Mouse (Mus musculus): ENCODE measurements around the gene Gmps. TPM values are rescaled to one million over a fixed set of nuclear protein-coding genes. Genes with fewer than 3 reads are reported as not detected.

Gene Gmps
- polyA plus RNA-seq, 1 experiment from 2014 or later, result 73.6 TPM

- DNase-seq (ENCODE audit: low spot score) (no peak), ATAC-seq (replicated peaks; ENCODE audit: low FRiP score) (peak; percentile 40)
- Histone ChIP-seq H3K4me3 (ENCODE audit: low read depth, low read length) (peak overlapping the region; percentile 78; the same call in 1 of the 2 replicates), H3K4me1 (replicated peaks; ENCODE audit: control insufficient read depth, insufficient read depth, low read length) (peaks cover 4% of the 10 kb centered on the region; the same call in 1 of the 2 replicates), H3K27me3 (ENCODE audit: control insufficient read depth, insufficient read depth, low read length) (no peaks in the 10 kb centered on the region), H3K36me3 (ENCODE audit: control insufficient read depth, insufficient read depth, low read length) (no peaks in the 10 kb centered on the region), H3K27ac (ENCODE audit: low read depth, low read length) (no peak overlapping the region), H3K9ac (ENCODE audit: low read length) (no peak overlapping the region; the same call in 1 of the 2 replicates), H3K4me2 (ENCODE audit: low read depth, low read length, severe bottlenecking) (peak overlapping the region; percentile 87; the same call in 1 of the 2 replicates), H3K9me3 (ENCODE audit: control insufficient read depth, low read length) (no peaks in the 10 kb centered on the region)
- WGBS, result 79% methylated on average over 6 of the region's 6 CpGs
These were observed 11.0 kb upstream of the Gmps start for GRCm38 (mm10) chr3:63964922-63965249.

GRCm38 (mm10) chr3:63965929-63966328 is 10.0 kb upstream of the Gmps start:
- H3K4me3 ChIP-seq (ENCODE audit: low read depth, low read length), result no peak overlapping the region
- WGBS, result 78% methylated on average over 2 of the region's 2 CpGs
- ATAC-seq (replicated peaks; ENCODE audit: low FRiP score), result no peak
- H3K27me3 ChIP-seq (ENCODE audit: control insufficient read depth, insufficient read depth, low read length), result no peaks in the 10 kb centered on the region
- no peak overlapping the region for H3K9ac ChIP-seq (ENCODE audit: low read length)
- no peaks in the 10 kb centered on the region for H3K9me3 ChIP-seq (ENCODE audit: control insufficient read depth, low read length)
- H3K4me1 ChIP-seq (replicated peaks; ENCODE audit: control insufficient read depth, insufficient read depth, low read length), result peaks cover 4% of the 10 kb centered on the region; the same call in 1 of the 2 replicates
- DNase-seq (ENCODE audit: low spot score), result no peak
- no peak overlapping the region for H3K27ac ChIP-seq (ENCODE audit: low read depth, low read length)
- no peak overlapping the region for H3K4me2 ChIP-seq (ENCODE audit: low read depth, low read length, severe bottlenecking)
- no peaks in the 10 kb centered on the region for H3K36me3 ChIP-seq (ENCODE audit: control insufficient read depth, insufficient read depth, low read length)

DNA sequence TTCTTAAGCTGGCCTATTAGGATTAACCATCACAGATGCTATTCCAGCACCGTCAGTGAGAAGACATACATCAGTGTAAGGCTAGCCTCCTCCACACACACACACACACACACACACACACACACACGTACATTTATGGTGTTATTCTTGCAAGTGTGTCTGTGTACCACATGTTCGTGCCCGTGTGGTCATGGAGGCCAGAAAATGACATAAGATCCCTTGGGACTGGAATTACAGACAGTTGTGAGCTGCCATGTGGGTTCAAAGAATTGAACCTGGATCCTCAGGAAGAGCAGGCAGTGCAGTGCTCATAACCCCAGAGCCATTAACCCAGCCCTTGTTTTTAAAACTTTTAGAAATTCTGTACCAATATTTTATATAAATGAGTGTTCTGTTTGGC is 2.0 kb downstream of the Gmps start:
- H3K4me1 ChIP-seq (replicated peaks; ENCODE audit: control insufficient read depth, insufficient read depth, low read length), result peaks cover 2% of the 10 kb centered on the region; the same call in 1 of the 2 replicates
- no peak for ATAC-seq (replicated peaks; ENCODE audit: low FRiP score)
- H3K9me3 ChIP-seq (ENCODE audit: control insufficient read depth, low read length), result no peaks in the 10 kb centered on the region
- no peaks in the 10 kb centered on the region for H3K27me3 ChIP-seq (ENCODE audit: control insufficient read depth, insufficient read depth, low read length)
- H3K4me2 ChIP-seq (ENCODE audit: low read depth, low read length, severe bottlenecking), result no peak overlapping the region
- DNase-seq (ENCODE audit: low spot score), result no peak
- no peak overlapping the region for H3K27ac ChIP-seq (ENCODE audit: low read depth, low read length)
- 86% methylated on average over 4 of the region's 4 CpGs for WGBS
- H3K36me3 ChIP-seq (ENCODE audit: control insufficient read depth, insufficient read depth, low read length), result peaks cover 4% of the 10 kb centered on the region; the same call in 1 of the 2 replicates
- H3K4me3 ChIP-seq (ENCODE audit: low read depth, low read length), result no peak overlapping the region
- no peak overlapping the region for H3K9ac ChIP-seq (ENCODE audit: low read length)

DNA sequence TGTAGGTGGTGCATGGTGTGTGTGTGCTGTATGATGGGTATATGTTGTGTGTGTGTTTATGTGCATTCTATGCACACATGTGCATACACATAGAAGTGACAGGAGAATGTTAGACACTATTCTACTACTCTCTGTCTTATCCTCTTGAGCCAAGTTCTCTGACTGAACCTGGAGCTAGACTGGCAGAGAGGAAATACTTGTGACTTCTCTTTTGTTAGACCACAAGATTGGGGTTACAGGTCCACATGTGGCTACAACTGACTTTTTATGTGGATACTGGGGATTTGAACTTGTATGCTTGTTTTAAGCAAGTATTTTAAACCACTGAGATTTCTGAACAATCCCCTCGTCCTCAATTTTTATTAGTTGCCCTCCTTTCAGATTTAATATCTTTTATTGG is 10.8 kb downstream of the Gmps start:
- Histone ChIP-seq H3K9me3 (ENCODE audit: control insufficient read depth, low read length) (no peaks in the 10 kb centered on the region), H3K9ac (ENCODE audit: low read length) (no peak overlapping the region), H3K27me3 (ENCODE audit: control insufficient read depth, insufficient read depth, low read length) (no peaks in the 10 kb centered on the region), H3K36me3 (ENCODE audit: control insufficient read depth, insufficient read depth, low read length) (peaks cover 9% of the 10 kb centered on the region), H3K27ac (ENCODE audit: low read depth, low read length) (no peak overlapping the region), H3K4me2 (ENCODE audit: low read depth, low read length, severe bottlenecking) (no peak overlapping the region), H3K4me1 (replicated peaks; ENCODE audit: control insufficient read depth, insufficient read depth, low read length) (no peaks in the 10 kb centered on the region), H3K4me3 (ENCODE audit: low read depth, low read length) (no peak overlapping the region)
- whole genome bisulfite sequencing, result 85% methylated on average over 1 of the region's 1 CpGs
- DNase-seq (ENCODE audit: low spot score) (no peak), ATAC-seq (replicated peaks; ENCODE audit: low FRiP score) (no peak)

GRCm38 (mm10) chr3:63988722-63989440 is 13.0 kb downstream of the Gmps start:
- Histone ChIP-seq H3K9ac (ENCODE audit: low read length) (no peak overlapping the region), H3K9me3 (ENCODE audit: control insufficient read depth, low read length) (no peaks in the 10 kb centered on the region), H3K4me3 (ENCODE audit: low read depth, low read length) (no peak overlapping the region), H3K27ac (ENCODE audit: low read depth, low read length) (no peak overlapping the region), H3K27me3 (ENCODE audit: control insufficient read depth, insufficient read depth, low read length) (no peaks in the 10 kb centered on the region), H3K4me2 (ENCODE audit: low read depth, low read length, severe bottlenecking) (no peak overlapping the region), H3K36me3 (ENCODE audit: control insufficient read depth, insufficient read depth, low read length) (peaks cover 2% of the 10 kb centered on the region), H3K4me1 (replicated peaks; ENCODE audit: control insufficient read depth, insufficient read depth, low read length) (no peaks in the 10 kb centered on the region)
- WGBS, result 93% methylated on average over 3 of the region's 3 CpGs
- ATAC-seq (replicated peaks; ENCODE audit: low FRiP score) (no peak), DNase-seq (ENCODE audit: low spot score) (no peak)

DNA sequence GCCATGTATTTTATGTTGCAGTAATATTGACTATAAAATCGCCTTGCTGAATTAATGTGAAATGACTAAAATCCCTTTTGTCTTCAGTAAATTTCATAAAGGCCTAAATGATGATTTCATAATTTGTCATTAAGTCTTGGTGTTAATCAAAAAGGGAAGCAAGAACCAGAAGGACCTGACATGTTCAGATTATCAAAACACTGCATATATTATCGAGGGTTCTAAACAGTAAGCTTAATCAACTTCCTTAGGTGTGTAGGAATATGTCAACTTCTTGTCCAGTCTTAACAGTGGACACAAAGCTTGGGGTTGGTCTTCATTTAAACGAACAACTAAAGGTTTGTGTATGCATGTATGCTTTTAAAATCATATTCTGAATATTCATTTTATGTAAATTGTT is 45.5 kb downstream of the Gmps start:
- Histone ChIP-seq H3K9ac (ENCODE audit: low read length) (no peak overlapping the region), H3K4me1 (replicated peaks; ENCODE audit: control insufficient read depth, insufficient read depth, low read length) (no peaks in the 10 kb centered on the region), H3K27me3 (ENCODE audit: control insufficient read depth, insufficient read depth, low read length) (no peaks in the 10 kb centered on the region), H3K4me3 (ENCODE audit: low read depth, low read length) (no peak overlapping the region), H3K36me3 (ENCODE audit: control insufficient read depth, insufficient read depth, low read length) (no peaks in the 10 kb centered on the region; the same call in 1 of the 2 replicates), H3K4me2 (ENCODE audit: low read depth, low read length, severe bottlenecking) (no peak overlapping the region), H3K9me3 (ENCODE audit: control insufficient read depth, low read length) (no peaks in the 10 kb centered on the region), H3K27ac (ENCODE audit: low read depth, low read length) (no peak overlapping the region)
- ATAC-seq (replicated peaks; ENCODE audit: low FRiP score) (no peak), DNase-seq (ENCODE audit: low spot score) (no peak)
- WGBS, result 91% methylated on average over 3 of the region's 3 CpGs

- no peak overlapping the region for H3K4me2 ChIP-seq (ENCODE audit: low read depth, low read length, severe bottlenecking)
- H3K9me3 ChIP-seq (ENCODE audit: control insufficient read depth, low read length), result no peaks in the 10 kb centered on the region
- no peak overlapping the region for H3K27ac ChIP-seq (ENCODE audit: low read depth, low read length)
- no peaks in the 10 kb centered on the region for H3K27me3 ChIP-seq (ENCODE audit: control insufficient read depth, insufficient read depth, low read length)
- DNase-seq (ENCODE audit: low spot score) (no peak), ATAC-seq (replicated peaks; ENCODE audit: low FRiP score) (no peak)
- WGBS, result 91% methylated on average over 2 of the region's 2 CpGs
- no peak overlapping the region for H3K4me3 ChIP-seq (ENCODE audit: low read depth, low read length)
- H3K36me3 ChIP-seq (ENCODE audit: control insufficient read depth, insufficient read depth, low read length), result no peaks in the 10 kb centered on the region; the same call in 1 of the 2 replicates
- no peaks in the 10 kb centered on the region for H3K4me1 ChIP-seq (replicated peaks; ENCODE audit: control insufficient read depth, insufficient read depth, low read length)
- no peak overlapping the region for H3K9ac ChIP-seq (ENCODE audit: low read length)
These were observed 46.0 kb downstream of the Gmps start for GRCm38 (mm10) chr3:64021867-64022266.

GRCm38 (mm10) chr3:64029846-64030245 is 53.9 kb downstream of the Gmps start:
- 95% methylated on average over 4 of the region's 4 CpGs for WGBS
- Histone ChIP-seq H3K27me3 (ENCODE audit: control insufficient read depth, insufficient read depth, low read length) (no peaks in the 10 kb centered on the region), H3K36me3 (ENCODE audit: control insufficient read depth, insufficient read depth, low read length) (no peaks in the 10 kb centered on the region), H3K9me3 (ENCODE audit: control insufficient read depth, low read length) (no peaks in the 10 kb centered on the region), H3K4me2 (ENCODE audit: low read depth, low read length, severe bottlenecking) (no peak overlapping the region), H3K27ac (ENCODE audit: low read depth, low read length) (no peak overlapping the region), H3K4me3 (ENCODE audit: low read depth, low read length) (no peak overlapping the region), H3K9ac (ENCODE audit: low read length) (no peak overlapping the region), H3K4me1 (replicated peaks; ENCODE audit: control insufficient read depth, insufficient read depth, low read length) (no peaks in the 10 kb centered on the region)
- ATAC-seq (replicated peaks; ENCODE audit: low FRiP score) (no peak), DNase-seq (ENCODE audit: low spot score) (no peak)
